Mouse (Mus musculus) forelimb bud, embryonic 11.5 days (tissue): ENCODE measurements at regions not wholly inside any gene's neighbourhood (a gene's known extent, or its start where the extent isn't known, plus 50 kb on each side); places are given as distances from the start of the nearest gene placed in this dataset.
A peak's percentile ranks its signal among the peaks of the same experiment; 100 is the strongest.

Experiments used
- DNase-seq: peaks from one replicate; pipeline ENCODE4 v3.0.0-alpha.2; 2012; ENCODE audit warnings: low read depth, low spot score

- no peak for DNase-seq
These were observed 259.7 kb downstream of the Tmem182 start for GRCm38 (mm10) chr1:41065130-41065529.

- DNase-seq: no peak
These were observed 299.5 kb downstream of the Tmem182 start for GRCm38 (mm10) chr1:41104869-41105268.

- no peak for DNase-seq
These were observed 316.3 kb downstream of the Tmem182 start for GRCm38 (mm10) chr1:41121636-41122175.

DNA sequence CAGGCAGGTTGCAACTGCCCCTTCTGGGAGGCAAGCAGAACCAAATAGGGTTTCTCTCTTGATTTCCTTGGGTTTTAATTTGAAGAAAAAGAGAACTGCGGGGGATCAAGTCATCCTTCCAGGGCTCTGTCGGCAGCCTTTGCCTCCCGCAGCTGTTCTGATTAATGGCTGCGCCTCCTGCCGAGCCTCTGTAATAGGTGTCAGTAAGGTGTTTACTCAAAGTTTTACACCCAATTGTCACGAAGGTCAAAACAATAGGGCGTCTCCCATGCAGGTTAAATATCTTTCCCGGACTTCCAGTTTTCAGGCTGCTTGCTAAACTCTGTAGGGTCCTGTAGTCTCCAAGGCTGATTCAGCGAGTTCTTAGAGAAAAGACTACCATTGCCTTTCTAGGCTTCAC lies 326.0 kb downstream of the Tmem182 start:
- DNase-seq: no peak

GRCm38 (mm10) chr1:41133143-41133542 lies 327.7 kb downstream of the Tmem182 start:
- DNase-seq: no peak

DNA sequence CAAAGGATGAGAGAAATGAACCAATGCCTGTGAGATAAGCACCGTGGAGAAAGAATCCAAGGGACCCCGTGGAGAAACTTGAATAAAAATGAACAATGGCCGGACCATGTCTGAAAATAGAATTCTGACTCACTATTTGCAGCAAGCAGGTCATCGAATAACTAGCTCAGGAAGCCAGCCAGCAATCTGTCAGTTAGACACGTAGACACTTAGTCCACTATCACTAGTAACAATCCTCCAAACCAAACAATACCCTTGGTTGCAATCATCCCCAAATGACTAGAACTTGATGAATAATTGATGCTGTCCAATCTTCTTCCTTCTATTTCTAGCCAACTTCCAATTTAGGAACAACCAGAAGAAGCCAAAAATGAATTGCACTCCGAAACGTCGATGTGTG lies 328.5 kb downstream of the Tmem182 start:
- DNase-seq: no peak

DNA sequence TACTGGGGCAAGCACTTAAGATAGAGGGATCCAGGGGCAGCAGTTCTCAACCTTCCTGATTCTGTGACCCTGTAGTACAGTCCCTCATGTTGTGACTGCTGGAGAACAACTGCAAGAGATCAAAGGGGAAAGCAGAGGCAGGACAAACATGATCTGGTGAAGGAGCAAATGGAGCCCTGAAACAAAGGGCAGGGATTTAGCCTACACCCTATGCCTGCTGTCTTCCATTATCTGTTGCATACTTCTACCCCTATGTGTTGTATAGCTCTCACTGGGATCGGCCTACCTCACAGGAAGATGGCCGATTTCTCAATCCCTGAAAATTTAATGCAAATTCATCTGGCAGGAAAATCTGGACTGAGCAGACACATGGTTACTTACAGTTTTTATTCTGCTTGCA lies 334.3 kb downstream of the Tmem182 start:
- no peak for DNase-seq

DNA sequence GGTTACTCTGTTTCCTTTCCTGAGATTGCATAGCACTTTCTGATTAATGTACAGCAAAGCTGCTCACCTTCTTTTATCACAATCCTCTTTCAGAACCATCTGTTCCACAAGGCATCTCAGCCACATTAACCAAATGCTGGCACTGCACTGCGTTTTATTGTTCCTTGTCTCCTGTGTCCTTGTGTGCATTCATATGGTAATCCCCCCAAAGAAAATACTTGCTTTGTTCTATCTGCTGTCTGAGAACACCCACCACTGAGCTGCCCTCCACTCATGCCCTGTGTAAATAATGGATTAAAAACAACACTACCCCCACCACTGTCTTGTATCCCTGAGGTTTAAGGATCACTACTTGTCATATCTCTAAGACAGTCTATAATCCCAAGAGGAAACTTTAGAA lies 335.1 kb downstream of the Tmem182 start:
- no peak for DNase-seq

GRCm38 (mm10) chr1:41141992-41142391 lies 336.6 kb downstream of the Tmem182 start:
- no peak for DNase-seq

DNA sequence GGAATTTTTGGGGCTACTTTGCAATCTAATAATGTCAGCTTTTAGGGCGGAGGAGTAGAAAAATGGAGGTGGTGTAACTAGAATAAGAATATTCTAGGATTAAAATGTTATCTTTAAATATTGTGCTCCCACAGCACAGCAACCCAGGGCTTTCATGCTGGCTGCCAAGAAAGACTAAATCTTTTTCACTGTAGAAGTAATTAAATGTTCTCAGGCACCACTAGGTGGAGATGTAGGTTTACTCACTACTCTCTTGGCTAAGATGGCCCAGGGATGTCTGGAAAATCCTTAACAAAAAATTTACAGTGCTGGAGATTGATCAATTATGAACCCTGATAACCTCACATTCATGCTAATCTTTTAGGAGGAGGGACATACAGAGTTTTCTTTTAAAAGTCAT lies 347.1 kb downstream of the Tmem182 start:
- DNase-seq: peak; percentile 34

DNA sequence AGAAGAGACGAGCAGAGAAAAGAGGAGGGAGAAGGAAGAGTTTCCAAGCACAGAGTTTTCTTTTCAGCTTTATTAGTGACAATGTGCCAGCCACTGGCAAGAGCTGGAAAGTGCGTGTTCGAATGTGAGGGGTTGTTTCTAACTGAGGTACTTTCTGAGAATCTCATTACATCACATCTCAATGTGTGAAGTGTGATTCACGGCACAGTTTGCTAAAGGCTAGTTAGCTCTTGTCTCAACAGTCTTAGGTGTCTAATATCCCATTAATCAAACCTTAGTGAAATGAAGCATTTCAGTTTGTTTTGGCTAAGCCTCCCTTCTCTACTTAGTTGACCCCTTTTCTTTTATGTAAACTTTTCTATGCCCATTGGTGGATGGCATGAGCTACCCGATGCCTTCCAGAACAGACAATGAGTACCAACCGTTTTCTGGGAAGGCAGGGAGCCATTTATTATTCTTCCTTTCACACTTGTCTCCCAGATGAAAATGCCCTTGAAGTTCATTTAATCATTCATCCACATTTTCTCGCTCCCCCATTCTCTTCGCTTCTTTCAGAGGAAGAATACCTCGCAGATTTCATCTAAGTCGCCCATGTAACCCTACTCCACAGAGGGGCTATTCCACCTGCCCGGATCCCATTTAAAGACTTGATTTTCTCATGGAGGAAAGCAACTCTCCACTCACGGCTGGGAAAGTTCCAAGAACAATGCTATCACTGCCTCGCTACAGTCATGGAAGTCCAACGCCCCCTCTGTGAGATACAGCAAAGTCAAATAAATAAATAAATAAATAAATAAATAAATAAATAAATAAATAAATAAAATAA lies 348.0 kb downstream of the Tmem182 start:
- DNase-seq: no peak

GRCm38 (mm10) chr1:41154198-41154597 lies 348.8 kb downstream of the Tmem182 start:
- DNase-seq: no peak

GRCm38 (mm10) chr1:41156946-41157345 lies 351.5 kb downstream of the Tmem182 start:
- no peak for DNase-seq

DNA sequence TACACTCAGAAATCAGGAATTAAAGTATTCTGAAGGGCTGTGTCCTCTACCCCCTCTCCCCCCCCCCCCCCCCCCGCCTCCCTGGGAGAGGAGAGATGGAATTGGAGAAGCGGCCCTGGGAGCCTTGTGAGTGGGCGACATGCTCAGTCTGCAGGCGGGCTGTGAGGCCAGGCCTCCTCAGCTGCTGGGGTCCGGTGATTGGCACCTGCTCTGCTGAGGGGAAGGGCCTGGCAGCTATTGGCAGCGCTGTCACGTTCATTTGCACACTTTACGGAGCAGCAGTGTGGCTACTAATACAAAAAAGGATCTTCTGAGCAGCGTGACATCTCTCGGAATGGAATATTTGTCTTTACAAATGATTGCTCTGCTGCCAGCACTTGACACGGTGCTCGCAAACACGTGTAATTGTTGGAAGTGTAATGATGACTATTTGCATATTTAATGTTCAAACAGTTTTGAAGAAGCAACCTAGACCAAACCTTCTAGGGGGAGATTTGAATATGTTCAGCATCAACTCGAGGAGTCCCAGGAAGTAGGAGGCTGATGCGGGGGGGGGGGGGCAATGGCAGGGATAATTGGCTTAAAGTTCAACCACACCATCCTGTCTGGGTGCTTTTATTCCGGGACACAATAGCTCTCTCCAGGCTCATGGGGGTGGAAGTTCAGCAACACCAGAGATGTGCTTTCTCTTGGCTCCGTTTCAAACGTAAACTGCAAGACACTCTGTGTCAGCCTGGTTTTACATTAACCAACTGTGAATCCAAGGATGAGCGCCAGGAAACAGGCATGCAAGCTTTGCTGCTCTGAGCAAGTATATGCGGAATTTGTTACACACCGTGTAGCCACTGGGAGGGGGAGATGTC lies 352.5 kb downstream of the Tmem182 start:
- DNase-seq: no peak

GRCm38 (mm10) chr1:41165878-41166786 lies 360.7 kb downstream of the Tmem182 start:
- DNase-seq: no peak

GRCm38 (mm10) chr1:41166787-41167420 lies 361.5 kb downstream of the Tmem182 start:
- DNase-seq: no peak

DNA sequence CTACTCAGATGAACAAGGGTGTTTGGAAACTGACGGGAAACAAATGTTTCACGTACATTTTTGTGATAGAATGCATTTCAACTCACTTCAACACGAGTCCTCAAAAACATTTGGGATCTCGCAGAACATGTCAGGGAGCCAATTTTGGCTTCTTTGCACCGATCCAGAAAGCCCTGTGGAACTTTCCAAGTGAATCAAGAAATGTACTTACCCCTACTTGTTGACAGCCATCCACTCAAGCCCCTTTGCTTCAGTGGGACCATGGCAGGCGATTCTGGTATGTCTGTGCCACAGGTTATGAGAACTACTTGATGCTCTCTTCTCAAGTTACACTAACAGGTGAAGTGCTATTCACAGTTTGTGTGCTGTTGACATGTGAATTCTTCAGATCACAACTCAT lies 381.6 kb downstream of the Tmem182 start:
- no peak for DNase-seq

GRCm38 (mm10) chr1:41212876-41213275 lies 407.5 kb downstream of the Tmem182 start:
- DNase-seq: no peak

DNA sequence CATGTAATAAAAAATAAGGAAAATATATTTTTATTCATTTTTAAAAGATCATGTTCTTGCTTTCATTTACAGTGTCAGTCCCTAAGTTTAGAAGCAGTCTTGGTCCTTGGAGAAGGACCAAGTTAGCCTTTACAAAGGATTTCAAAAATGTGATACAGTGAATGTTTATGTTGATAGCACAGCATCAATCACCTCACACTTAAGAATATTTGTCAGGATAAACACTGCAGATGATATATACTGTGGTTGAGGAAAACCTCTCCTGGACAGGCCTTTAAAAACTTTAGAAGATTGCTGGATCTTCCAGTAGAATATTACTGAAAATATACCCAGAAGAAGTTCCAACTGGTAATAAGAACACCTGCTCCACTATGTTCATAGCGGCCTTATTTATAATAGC lies 420.4 kb downstream of the Tmem182 start:
- no peak for DNase-seq

- DNase-seq: no peak
These were observed 429.9 kb downstream of the Tmem182 start for GRCm38 (mm10) chr1:41235335-41235734.

DNA sequence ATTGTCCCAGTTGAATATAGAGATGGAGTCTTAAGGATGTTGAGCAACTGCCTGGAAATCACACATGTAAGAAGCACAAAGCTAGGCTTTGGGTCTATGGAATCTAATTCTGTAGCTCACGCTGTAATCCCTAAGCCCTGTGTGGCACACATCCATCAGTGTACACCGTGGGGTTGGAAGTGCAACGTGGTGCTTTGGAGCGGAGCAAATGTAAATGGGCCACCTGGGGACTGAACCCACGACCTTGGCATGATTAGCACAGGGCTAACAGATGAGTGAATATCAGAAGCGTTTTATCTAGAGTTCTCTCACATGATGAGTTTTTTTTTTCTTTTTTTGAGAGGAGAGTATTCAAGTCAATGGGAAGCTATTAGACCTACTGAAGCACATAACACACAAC lies 437.6 kb downstream of the Tmem182 start:
- no peak for DNase-seq
